Mouse (Mus musculus) layer of hippocampus, postnatal 25 days (tissue): ENCODE measurements around the gene Gm4131. TPM values are rescaled to one million over a fixed set of nuclear protein-coding genes. Genes with fewer than 3 reads are reported as not detected.

Experiments used
- DNase-seq, 2 experiments: peaks; one replicate each; pipeline ENCODE4 v3.0.0; 2022; ENCODE audit warnings: mixed read lengths in 2 of 2, low spot score in 1 of 2; ENCODE audit errors: extremely low spot score in 1 of 2
- total RNA-seq, 2 experiments: library from RNA; stranded (reverse); gene quantifications; 2 replicates each; pipeline ENCODE4 v1.2.3; 2021

The Gm4131 gene
- total RNA-seq, 2 experiments from 2014 or later = not detected

GRCm38 (mm10) chr14:62552771-62553170, 13.9 kb downstream of the Gm4131 start:
- DNase-seq = no peak

DNA sequence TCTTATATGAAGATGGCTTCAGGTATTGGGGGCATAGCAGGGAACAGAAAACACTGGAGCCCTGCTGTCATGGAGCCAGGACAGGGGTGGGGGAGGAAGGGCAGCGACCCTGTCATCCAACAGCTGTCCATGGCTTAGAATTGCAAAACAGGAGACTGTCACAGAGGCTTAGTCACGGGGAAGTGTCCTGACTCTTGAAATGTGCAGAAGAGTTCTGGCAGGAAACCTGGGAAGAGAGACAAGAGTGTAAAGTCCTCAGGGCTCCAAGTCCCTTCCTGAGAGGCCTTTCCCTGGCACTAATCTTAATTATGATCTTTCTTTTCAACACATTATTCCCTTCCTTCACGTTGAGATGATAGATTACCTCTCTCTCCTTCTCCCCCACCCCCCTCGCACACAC, 16.6 kb downstream of the Gm4131 start:
- DNase-seq = no peak

GRCm38 (mm10) chr14:62546746-62547145, 20.0 kb downstream of the Gm4131 start:
- no peak for DNase-seq

DNA sequence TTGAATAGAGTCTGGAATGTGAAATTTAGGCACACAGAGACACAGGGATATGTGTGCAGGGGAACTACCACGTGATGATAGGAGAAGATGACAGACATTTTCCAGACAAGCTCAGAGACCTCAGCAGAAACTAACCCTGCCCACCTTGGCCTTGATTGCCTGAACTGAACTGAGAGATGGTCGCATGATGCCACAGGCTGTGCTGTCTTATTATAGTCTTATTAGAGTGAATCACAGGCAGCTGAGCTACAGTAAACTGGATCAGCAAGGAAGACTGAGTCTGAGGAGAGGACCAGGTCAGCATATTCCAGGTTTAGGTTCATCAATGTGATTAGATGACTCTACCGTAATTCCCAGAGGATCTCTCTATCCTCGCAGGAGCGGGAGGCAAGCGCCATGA, 20.4 kb downstream of the Gm4131 start:
- DNase-seq = no peak

GRCm38 (mm10) chr14:62541751-62542150, 25.0 kb downstream of the Gm4131 start:
- no peak for DNase-seq

- DNase-seq = no peak
These were observed 26.9 kb downstream of the Gm4131 start for GRCm38 (mm10) chr14:62539834-62540233.

DNA sequence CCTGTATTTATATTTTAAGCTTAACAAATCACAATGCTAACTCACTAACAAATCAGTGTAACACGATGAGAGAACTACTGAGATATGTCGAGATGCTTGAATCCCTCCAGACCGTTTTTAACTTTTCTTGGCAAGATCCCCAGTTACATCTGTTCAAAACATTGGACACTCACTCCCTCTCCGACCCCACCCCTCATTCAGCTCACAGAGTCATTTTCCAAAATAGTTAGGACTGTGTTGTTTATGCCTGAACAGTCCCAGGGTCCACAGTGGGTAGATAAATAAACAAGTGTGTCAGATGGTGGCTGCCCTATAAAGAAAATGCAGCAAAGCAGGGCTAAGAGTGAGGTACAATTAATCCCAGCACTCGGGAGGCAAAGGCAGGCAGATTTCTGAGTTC, 29.7 kb downstream of the Gm4131 start:
- DNase-seq = no peak

- DNase-seq = no peak
These were observed 30.6 kb downstream of the Gm4131 start for GRCm38 (mm10) chr14:62536127-62536526.

- DNase-seq = no peak
These were observed 35.8 kb downstream of the Gm4131 start for GRCm38 (mm10) chr14:62530951-62531350.

DNA sequence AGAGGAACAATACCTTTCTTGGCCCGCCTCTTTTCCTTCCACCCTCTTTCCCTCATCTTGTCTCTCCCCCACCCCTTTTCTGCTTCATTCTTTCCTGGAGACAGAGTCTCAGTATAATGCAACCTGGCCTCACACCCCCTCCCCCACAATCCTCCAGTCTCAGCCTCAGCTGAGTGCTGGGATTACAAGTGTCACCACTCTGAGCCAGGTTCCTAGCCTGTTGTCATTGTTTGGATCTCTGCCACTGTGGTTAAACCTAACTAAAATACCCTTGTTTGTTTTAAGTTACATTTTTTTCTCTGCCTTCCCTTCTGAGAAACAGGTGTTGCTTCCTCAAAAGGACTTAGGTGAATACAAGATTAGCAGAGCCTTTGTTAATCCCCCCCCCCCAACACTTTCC, 53.9 kb downstream of the Gm4131 start:
- no peak for DNase-seq

DNA sequence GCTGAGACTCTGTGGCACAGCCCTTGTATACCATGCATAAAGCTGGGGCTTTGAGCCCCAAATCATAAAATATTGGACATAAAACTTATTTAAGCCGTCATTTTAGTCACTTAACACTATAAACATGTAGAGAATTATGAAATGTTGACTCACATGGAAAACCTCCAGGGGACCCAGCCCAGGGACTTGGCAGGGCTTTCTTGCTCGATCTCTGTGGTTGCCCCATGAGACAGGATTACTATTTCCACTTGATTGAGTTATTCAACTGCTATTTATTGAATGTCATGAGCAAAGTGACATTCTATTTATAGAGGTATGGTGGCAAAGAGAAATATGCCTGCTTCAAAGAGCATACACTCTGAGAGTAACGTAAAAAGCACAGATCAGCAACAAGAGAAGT, 57.4 kb downstream of the Gm4131 start:
- no peak for DNase-seq

DNA sequence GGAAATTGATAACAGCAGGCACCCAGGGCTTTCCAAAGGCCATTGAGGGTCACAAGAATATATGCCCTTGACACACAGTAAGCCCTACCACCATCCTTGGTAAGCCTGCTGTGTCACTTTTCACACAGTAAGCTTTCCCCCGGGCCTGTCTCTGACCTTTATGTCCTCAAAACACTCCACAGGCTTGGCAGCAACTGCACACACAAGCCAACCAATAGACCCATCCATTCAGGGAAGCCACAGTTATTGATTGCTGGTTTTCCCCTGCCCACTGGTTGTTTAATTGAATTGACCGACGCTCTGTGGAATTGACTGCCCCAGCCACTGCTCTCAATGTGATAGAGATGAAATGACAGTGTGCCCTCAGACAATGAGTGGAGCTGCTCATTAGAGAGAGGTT, 60.5 kb downstream of the Gm4131 start:
- no peak for DNase-seq

GRCm38 (mm10) chr14:62497391-62497790, 69.3 kb downstream of the Gm4131 start:
- no peak for DNase-seq

DNA sequence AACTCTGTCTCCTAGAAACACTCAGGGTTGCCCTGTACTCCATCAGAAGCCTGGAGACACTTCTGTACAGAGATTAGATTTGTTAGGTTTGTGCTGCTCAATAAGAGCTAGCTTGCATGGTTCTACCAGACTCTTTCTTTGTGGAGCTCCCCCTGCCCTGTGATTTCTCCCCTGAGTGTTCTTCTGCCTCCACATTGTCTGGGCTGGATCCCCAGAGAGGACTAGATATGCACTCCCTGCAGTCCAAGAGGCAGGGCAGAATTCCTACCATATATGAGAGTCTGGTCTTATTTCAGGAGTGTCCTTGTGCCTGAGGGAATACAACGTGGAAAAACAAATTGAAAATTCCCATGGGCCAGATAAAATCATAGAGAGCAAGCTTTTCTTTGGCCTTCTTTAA, 70.2 kb downstream of the Gm4131 start:
- DNase-seq = no peak

- no peak for DNase-seq
These were observed 73.3 kb downstream of the Gm4131 start for GRCm38 (mm10) chr14:62493456-62493855.

- DNase-seq = peak; percentile 31 to 65
These were observed 74.4 kb downstream of the Gm4131 start for GRCm38 (mm10) chr14:62492196-62492850.

- no peak for DNase-seq
These were observed 78.5 kb downstream of the Gm4131 start for GRCm38 (mm10) chr14:62488270-62488669.

DNA sequence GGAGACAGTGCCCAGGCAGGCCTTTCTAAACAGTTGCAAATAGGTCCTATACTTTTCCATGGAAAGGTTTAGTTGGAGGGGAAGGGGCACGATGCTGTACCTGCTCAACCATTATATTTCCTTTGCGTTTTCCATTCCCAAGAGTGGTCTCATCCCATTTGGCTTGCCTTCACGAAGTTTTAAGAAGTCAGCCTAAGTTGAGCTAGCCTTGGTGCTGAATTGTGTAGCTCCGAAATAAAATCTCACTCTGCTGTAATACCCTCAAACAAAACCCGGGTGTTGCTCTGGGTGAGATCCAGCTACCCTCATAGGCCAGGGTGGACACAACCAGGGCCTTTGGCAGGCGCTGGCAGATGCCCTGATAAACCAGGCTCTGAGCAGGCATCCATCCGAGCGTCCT, 85.3 kb downstream of the Gm4131 start:
- DNase-seq = no peak

- no peak for DNase-seq
These were observed 87.3 kb downstream of the Gm4131 start for GRCm38 (mm10) chr14:62479395-62479794.

- DNase-seq = no peak
These were observed 92.2 kb downstream of the Gm4131 start for GRCm38 (mm10) chr14:62474481-62474880.

GRCm38 (mm10) chr14:62472061-62472460, 94.7 kb downstream of the Gm4131 start:
- DNase-seq = no peak

DNA sequence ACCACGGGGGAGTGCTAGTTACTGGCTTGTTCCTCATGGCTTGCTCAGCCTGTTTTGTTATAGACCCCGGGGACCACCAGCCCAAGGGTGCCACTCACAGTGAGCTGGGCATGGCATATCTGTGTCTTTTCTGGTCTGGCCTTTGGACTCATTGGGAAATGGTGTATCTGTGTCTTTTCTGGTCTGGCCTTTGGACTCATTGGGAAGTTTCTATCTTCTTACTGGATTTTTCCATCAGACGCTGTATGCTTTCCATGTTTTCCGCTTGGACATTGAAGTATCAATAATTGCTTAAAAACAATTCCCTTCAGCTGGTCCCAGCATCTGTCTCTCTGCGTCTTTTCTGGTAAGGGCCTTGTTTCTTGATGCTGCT, 98.0 kb downstream of the Gm4131 start:
- no peak for DNase-seq
